Mouse (Mus musculus): ENCODE measurements around the gene Tbc1d22a. TPM values are rescaled to one million over a fixed set of nuclear protein-coding genes. Genes with fewer than 3 reads are reported as not detected.

Gene Tbc1d22a
- total and polyA plus RNA-seq, 3 experiments, result 34.5 to 44.4 (median 37.7) TPM

DNA sequence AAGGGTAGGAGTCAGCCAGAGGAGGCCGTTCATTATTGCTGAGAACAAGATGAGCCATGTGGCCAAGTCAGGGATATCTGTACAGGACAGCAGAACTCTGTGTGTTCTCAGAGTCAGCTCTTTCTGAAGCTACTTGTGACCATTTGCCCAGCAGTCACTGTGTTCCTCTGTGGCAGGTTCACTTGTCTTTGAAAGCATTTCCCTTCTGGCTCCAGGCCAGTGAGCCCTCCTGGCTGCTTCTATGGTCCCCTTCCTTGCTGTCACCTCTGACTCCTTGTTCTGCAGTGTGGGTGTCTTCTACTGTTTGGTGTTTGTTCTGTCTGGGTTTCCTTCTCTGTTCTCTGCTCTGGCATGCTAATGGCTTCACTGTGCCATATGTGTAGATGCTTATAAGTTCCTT is 121.5 kb downstream of the Tbc1d22a start:
- DNase-seq, result no peak

DNA sequence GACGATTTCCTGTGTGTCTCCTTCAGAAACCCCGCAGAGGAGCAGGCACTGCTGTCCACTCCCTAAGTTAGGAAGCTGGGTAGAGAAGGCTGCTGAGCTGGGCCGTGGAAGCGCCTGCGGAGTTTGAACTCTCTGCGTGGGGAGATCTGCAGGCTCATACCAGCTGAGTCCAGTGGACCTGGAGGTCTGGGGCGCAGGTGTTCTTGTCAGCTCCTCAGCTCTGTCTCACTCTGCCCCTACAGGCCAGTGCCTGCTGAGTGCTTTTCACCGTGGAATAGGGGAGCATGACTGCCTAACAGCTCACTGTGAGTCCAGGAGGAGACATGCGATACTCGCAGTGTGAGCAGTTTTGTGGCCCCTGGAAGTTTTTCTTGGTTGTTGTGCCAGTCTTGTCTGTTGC is 123.5 kb downstream of the Tbc1d22a start:
- no peak for DNase-seq

DNA sequence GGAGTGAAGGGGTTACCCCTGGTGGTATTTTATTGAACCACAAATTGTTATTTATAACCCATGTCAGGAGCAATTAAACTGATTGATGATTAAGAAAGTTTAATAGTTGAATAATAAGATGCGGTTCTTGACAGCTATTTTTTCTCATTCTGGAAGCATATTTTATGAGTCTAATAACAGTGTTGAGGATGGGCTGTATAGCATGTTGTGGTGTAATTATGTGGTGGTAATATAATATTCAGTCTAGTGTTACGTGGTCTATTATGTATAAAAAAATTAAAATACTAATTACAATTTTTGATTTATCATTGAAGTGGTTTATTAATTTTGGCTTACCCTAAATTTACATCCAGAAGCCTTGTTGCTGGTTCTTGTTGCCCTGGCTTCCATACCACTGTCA is 125.5 kb downstream of the Tbc1d22a start:
- DNase-seq, result no peak

DNA sequence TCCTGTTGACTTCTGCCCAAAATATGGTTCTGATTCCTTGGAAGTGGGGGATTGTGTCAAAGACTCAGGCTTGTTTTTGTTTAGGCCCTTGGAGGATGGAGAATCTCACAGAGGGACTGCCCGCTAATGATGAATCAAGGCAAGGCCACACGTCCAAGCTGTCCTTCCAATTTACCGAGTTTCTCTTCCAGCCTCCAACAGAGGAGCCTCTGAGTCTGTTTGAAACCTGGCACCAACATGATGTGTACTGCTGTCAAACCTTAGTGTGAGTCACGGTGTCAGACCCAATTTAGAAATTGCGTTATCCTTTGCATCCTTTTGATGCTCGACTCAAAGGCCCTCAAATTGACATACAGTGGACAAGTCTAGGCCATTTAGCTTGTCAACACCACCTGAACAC is 126.5 kb downstream of the Tbc1d22a start:
- DNase-seq, result peak; percentile 47

DNA sequence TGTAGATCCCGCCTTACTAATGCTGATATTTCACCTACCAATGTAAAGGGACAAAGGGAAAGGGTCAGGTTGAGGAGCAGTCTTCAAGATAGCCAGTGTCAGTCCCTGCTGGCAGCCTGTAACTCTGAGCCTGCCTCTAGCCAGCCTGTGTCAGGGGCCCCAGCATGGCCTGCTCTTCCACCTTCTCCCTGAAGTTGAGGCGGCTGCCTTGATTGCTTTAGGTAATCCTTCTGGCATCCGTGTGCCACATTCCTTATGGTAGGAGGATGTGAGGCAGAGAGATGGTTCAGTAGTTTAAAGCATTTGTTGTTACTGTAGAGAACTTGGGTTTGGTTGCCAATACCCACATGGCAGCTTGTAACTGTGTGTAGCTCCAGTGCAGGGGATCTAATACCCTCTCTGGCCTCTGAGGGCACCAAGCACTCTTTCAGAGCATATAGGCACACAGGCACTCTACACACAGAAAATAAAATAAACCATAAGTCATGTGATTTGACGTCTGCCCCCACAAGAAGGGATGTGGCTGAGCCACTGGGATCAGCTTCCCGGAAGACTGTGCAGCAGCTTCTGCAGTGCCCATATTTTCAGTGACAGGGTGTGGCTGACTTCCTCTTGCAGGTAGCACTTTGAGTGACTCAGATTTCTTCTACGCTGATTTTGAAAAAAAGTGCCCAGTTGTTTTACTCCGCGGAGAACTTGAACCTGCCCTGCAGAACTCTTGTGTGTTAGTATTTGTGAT is 128.5 kb downstream of the Tbc1d22a start:
- no peak for DNase-seq

DNA sequence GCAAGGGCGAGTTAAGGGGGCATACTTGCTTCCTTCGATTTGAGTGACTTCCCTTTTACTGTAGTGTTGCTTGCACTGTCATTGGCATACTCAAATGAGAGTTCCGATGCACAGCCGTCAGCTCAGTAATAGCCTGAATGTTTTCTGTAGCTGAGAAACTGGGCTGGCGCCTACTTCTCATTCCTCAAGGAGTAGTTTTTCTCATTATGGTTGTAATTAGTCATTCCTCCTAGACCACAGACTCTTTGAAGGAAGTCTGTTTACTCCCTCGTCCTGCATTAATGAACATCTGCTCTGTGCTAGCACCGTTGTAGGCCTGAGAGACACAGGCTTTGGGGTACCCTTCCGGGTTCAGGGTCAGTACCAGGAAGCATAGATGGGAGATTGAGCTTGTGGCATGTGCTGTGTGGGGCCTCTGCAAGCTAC is 130.7 kb downstream of the Tbc1d22a start:
- DNase-seq, result no peak

DNA sequence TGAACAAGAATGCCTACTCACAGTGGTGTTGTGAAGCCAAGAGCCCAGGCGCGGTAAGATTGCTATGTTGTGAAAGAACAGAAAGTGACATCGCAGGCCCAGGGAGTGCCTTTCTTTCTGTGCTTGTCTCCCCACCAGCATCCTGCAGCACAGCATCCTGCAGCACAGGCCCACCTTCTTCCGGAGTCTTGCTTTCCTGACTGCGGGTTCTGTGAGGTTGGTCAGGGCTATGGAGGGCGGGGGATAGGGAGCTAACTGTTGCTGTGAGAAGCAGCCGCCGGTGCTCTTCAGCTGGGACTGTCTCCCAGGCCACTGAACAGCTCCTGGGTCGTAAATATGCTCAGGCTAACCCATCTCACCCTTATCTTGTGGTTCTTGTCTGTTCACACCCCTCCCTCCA is 131.6 kb downstream of the Tbc1d22a start:
- DNase-seq, result no peak

DNA sequence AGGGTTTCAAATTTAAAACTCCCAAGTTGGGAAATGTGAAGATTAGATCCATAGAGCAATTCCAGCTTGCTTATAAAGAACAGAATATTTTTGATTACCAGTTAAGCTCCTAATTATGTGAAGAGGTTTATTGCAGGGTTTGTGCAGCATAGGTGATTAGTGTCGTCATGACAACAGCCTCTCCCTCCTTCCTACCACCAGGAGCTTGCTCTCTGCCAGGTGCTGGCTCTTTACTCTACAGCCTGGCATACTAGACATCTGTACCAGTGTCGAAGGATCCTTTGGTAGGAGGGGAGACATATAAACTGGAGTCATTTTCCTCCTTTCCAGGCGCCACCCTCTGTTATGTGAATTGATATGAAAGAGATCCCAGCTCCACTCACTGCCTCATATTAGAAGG is 132.3 kb downstream of the Tbc1d22a start:
- no peak for DNase-seq

DNA sequence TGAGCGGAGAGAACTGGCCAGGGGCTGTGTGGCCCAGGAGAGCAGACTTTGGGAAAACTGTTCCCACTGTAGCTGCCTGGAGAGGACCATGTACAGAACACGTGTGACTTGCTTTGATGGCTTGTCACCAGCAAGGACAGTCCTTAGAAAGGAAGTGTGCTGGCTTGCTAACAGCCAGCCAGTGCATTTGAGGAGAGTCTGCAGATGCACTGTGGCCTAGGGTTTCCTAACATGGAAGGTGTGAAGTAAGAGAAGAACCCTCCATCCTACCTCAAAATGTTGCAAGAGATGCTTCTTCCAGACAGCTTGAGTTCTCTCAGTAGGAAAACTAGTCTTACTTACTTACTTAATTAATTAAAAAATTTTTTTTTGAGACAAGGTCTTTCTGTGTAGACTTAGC is 140.7 kb downstream of the Tbc1d22a start:
- no peak for DNase-seq

DNA sequence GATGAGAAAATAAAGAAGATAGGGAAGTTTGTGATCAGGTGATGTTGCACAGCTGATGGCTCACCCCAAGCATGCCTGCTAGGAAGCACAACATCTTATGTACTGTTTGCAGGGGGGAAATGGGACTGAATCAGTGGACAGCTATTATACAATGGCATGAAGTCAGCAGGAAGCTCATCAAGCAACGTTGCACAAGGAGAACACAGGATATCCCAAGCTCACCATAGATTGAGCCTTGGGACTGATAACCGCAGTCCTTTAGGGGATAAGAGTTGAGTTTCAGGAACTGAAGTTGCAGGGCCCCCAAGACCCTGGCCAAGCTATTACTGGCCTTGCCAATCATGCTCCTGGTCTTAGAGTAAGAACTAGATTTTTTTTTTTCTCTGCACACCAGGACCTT is 141.6 kb downstream of the Tbc1d22a start:
- no peak for DNase-seq

DNA sequence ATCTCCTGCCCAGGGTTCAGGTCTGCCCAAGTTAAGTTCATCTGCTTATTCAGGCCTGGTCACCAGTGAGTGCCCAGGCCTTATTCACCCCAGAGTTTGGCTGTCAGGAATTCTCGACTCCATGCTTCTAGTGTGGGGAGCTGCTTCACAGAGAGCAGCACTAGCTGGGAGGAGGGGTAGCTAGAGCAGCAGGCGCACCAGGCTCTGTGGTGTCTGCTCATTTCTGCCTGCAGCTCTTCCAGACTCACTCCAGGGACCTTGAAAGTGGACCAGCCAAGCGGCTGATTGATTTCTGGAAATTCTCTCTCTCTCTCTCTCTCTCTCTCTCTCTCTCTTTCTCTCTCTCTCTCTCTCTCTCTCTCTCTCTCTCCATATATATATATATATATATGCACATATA is 146.1 kb downstream of the Tbc1d22a start:
- peak; percentile 26 for DNase-seq

DNA sequence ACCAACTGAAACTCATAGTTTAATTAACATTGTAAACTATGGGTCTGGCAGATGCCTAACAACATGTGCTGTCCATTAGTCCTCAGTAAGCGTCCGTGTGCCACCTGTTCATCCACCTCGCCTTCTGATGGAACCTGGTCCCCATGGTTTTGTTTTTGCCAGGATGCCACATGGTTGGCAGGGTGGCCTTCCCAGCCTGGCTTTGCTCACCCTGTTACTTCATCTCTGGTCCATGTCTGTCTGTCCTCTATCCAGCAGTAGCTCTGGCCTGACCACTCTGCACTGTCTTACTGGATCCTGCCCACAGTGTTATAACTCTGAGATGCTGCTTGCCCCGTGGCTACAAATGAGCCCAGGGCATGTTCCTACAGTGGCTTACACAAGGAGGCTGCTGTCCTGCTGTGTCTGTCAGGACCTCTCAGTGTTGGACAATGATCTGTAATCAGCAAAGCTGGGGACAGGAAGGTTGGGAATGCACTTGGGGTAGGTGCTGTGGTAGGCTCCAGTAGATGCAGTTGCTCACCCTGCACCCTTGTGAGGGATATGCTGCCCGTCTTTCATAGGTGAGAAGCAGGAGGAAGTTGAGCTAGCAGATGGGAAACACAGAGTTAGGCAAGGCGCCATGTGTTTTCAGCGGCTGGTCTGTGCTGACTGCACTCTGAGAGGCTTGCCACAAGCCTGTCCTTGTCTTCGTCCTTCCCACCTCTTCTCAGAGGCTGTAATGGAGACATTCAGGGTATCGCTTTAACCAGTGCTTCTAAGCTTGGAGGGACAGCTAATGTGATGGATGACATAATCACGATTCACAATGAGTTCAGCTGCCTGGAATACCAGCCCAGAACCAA is 148.3 kb downstream of the Tbc1d22a start:
- DNase-seq, result peak; percentile 29

DNA sequence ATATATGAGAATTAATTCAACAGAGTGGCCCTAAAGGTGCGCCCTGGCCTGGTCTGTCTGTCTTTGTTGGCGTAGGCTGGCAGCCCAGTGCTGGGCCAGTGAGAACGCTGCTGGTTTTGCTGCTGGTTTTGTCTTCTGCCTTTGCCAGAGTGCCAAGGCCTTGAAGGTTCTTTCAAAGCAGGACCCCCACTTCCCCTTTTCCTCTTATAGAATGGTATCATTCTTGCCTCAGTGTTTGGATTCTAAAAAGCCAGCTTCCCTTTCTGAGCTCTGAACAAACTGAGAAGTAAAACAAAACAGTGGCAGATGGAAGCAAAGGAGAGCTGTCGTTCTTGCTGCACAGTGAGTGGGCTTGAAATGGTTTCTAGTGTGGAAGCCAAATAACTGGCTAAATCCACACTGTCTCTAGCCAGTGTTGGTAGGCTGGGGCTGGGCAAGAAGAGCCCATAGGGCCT is 149.6 kb downstream of the Tbc1d22a start:
- no peak for DNase-seq

DNA sequence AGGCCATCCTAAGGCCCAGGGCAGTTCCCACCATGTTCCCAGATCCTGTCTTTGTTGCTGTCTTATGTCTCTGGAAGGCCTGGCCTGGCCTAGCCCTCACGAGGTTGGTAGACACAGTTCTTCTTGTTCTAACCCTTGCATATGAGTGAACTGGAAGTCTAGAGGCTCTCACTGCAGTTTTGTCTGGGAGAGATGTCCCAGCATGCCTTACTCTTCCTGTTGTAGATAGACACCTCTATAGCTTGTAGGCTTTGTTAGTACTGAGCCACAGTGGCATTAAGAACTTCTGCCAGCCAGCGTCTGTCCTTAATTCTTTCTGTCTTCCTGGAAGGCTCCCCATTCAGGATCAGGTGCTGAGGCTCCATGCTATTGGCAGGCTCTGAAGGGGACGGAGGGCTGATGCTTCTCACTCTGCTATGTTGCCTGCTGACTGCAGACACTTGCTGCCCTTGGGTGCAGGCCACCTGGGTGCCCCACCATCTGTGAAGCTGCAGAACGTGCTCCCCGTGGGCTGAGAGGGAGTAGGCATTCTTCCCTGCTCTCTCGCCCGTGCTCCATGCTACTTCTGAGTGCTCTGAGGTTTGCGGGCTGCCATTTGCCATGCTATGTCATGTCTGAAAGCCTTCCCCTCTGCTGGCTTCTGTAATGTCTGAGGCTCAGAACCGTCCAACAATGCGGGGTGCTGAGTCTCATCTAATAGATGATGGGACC is 150.8 kb downstream of the Tbc1d22a start:
- no peak for DNase-seq

DNA sequence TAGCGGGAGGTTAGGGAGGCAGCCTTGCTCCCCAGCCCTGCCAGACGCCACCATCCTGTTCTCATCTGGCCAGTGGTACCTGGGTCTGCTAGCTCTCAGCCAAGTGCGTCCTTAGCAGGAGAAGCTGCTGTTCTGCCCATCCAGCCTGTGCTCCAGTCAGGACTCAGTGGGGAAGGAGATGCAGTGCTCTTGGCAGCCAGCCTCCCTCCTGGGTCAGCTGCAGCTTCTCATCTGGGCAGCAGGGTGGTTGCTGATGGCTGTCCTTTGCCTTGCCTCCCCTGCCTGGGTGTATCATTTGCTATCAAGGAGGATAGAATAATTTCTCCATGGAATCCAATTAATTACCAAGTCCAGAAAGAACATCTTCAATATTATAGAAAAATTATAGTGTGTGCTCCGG is 152.5 kb downstream of the Tbc1d22a start:
- DNase-seq, result no peak

DNA sequence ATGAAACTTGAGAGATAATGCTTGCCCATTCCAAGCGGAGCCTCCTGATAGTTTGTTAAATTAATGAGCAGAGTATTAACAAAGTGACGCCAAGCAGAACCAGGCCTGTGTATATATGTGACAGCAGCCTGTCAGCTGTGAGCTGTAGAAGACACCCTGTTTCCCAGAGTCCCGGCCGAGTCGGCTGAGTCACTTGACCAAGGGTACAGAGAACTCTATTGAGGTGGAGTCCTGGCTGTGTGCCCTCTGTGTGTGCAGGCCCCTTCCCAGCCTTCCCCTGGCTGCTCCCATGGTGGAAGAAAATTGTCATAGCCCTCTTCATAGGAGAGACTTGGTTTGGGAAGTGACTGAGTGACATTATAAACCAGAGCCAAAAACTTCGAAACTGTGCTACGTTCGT is 153.0 kb downstream of the Tbc1d22a start:
- peak; percentile 15 for DNase-seq

DNA sequence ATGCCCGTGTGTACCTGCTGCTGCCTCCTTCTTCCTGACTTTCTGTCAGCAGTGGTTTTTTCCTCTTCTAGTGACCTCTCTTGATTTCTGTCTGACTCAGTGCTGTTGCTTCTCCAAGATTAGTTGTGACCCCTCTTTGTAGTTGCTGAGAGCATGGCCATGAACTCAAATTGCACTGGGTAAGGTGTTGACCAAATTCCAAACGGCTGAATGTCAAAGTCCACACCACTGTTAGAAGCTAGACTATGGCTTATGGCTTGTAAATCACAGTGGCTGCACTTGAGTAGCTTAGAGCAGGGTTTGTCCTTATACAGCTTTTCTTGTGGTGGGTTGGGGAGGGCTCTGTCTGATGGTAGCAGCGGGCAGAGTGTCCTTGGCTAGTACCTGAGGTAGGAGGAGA is 156.6 kb downstream of the Tbc1d22a start:
- peak; percentile 50 for DNase-seq

DNA sequence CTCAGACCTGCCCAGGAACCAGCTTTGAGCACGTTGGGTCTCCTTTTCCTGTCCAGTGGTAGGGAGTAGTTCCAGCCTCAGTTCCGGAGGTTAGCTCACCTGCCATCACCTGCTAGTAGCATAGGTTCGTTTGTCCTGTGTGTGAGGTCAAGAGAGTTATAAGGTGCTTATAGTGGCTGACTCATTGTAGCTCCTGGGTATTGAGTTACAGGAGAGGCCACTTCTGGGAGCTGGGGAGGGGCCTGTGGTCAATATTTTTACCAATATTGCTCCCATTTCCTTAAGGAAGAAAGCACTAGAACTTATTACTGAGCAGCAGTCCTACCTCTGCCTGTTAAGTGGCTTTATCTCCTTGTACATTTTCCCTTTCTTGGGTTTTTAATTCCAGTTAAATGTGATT is 161.0 kb downstream of the Tbc1d22a start:
- DNase-seq, result no peak

DNA sequence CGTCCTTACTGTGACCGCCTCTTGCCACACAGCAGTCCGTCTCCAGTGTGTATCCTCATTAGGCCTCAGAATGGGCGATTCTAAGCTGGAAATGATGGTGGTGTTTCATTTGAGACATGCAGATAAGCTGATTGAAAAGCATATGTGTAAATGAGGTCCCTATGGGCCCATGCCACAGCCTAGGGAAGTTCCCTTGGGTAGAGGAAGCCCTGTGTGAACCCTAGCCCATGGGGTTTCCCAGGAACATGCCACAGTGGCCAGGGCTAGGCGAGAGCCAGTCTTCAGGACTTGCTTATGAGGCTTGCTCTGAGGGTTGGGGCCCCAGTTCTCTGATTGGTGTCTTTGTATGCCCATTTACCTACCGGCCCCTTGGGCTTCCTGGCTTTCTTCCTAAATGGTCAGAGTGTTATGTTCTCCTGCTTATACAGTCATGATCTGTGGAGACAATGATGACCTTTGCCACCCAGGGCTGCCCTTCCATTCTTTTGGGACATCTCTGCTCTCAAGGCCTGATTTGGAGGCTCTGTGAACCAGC is 161.7 kb downstream of the Tbc1d22a start:
- no peak for DNase-seq

DNA sequence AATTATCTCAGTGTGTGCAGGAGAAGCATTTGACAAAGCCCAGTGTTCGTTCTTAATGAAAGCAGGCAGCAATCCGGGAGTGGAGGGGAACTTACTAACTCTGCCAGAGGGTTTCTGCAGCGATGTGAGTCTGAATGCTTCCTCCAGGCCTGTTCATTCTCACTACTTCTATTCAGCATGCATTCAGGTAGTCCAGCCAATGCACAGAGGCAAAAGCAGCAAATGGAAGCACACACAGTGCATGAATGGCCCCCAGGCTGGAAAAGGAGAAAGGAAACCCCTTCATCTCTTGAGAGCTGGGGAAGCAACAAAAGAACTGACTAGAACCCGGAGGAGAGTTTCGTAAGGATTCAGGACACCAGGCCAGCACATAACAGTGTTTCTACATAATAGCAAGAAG is 169.0 kb downstream of the Tbc1d22a start:
- DNase-seq, result no peak

DNA sequence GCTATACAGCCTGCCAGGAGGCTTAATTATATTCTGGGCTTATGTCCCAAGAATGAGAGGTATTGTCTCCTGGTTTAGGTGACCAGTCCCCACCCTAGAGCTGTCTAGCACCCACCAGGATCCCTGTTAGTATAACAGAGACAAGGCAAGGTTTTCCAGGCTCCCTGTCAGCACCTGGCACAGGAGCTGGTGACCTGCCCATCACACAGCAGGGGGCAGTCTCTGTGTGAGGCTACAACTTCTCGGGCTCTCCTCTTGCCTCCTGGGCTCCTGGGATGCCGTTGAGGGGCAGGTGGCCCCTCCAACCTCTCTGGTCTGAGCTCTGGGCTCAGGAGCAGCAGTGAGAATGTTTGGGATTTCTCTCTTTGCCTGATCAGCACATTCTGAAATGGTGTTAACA is 171.2 kb downstream of the Tbc1d22a start:
- no peak for DNase-seq

DNA sequence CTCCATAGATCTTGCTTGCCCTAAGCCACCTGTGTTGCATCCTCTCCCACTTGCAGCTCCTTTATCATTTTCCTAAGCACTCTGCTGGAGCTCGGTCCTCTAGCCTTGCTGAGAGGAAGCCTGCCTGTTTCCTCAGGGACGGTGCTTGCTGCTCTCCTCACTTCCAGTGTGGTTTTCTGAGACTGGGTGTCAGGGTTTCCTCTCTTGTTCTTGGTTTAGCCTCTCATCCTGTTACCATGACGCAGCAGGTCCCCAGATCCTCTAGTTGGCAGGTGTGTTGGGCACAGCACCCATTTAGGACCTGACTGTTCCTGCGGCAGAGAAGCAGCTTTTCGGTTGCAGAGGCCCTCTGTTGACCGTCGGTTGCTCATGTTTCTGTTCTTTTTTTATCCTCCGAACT is 172.1 kb downstream of the Tbc1d22a start:
- DNase-seq, result no peak

DNA sequence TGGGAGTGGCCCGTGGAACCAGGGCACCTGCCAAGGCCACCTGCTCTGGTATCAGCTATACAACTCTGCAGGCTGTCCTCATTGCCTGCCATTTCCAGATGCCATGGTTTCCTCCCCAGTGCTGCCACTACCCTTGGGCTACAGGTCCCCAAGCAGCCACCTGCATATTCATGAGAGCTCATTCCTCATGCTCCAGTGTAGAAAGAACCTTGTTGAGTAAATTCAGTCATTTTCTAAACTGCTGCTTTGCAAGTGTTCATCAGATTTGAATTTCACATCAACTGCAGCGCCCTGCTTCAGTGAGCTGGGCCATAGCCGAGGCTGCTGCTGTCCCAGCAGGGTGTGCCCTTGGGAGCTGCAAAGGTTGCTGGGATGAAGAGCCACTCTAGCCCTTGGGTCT is 174.3 kb downstream of the Tbc1d22a start:
- DNase-seq, result no peak
